Mouse (Mus musculus): ENCODE measurements at regions not wholly inside any gene's neighbourhood (a gene's known extent, or its start where the extent isn't known, plus 50 kb on each side); places are given as distances from the start of the nearest gene placed in this dataset.
"Not testable (repeated sequence)": the region's sequence is repeated elsewhere in the genome, so short reads cannot be mapped to it uniquely, and the experiment has no call there.

DNA sequence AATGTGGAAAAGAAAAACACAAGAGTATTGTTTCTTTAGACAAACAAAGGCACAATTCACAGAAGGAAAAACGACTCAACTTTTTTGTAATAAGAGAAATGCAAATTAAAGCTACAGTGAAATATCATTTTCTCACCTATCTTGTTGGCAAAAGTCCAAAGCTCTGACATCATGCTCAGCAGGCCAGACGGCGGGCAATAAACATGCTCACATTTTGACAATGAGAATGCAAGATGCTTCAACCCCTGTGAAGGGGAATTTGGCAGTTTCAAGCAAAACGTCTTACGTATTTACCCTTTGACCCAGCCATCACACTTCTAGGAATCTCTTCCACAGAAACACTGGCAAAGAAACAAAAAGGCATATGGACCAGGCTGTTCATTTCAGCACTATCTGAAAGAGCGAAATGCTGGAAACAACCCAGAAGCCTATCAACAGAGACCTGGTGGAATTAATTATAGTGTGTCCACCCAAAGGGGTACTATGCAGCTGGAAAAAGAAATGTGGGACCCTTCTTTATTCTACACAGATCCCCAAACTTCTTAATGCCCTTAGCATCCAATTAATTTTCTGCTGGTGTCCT lies 203.4 kb upstream of the 2610301B20Rik start:
- DNase-seq (ENCODE audit: low spot score): no peak

DNA sequence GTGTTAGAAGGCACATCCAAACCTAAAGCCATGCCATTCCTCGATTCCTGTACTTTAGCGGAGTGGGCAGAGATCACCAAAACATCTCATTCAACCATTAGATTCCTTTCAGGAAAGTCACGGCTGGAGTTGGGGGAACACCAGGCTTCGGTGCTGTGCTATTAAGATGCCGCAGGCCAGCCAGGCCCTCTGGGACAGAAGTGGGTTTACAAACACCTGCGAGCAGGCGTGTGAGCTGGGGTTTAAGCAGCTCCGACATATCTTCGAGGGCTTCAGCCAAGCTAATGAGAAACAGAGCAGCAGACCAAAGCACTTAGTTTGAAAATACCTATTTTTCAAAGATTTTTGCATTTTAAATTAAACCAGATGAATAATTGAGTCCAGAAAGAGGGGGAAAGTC lies 183.2 kb upstream of the 2610301B20Rik start:
- DNase-seq (ENCODE audit: low spot score): no peak

DNA sequence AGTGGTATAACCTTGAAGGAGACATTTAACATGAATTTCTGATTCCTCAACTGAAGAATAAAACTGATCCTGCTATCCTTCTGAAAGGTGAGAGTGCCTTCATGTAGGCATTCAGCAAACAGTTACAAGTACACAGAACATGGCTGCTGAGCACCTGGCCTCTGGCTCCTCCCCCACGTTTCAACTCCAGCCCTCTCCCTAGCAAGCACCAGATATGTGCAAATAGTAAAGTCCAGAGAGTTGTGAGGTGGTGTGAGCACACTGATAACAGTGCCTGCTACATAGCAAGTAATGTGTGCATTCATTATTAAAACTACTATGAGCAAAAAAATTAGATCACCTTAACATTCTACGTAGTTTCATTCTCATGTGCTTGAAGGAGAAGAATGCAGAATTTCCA lies 181.4 kb upstream of the 2610301B20Rik start:
- DNase-seq (ENCODE audit: low spot score): no peak

DNA sequence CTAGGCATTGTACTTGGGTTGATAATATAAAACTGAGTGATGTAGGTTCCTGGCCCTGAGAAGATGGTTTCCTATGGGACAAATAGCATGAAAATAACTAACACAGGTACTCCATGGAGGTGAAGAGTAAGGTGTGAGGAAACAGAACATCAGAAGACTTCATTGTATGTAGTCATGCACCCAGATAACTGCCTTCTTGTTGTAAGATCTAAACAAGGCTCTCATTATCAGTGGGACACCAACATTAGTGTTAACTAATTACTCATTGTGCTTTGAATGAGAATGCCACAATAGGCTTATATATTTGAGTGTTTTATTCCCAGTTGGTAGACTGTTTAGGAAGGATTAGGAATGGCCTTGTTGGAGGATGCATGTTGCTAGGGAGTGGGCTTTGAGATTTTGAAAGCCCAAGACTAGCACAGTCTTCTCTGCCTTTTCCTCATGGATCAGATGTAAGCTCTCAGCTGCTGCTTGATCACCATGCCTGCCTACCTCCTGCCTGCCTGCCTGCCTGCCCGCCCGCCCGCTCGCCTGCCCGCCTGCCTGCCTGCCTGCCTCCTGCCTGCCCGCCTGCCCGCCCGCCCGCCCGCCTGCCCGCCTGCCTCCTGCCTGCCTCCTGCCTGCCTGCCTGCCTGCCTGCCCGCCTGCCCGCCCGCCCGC lies 180.7 kb upstream of the 2610301B20Rik start:
- no peak for DNase-seq (ENCODE audit: low spot score)

DNA sequence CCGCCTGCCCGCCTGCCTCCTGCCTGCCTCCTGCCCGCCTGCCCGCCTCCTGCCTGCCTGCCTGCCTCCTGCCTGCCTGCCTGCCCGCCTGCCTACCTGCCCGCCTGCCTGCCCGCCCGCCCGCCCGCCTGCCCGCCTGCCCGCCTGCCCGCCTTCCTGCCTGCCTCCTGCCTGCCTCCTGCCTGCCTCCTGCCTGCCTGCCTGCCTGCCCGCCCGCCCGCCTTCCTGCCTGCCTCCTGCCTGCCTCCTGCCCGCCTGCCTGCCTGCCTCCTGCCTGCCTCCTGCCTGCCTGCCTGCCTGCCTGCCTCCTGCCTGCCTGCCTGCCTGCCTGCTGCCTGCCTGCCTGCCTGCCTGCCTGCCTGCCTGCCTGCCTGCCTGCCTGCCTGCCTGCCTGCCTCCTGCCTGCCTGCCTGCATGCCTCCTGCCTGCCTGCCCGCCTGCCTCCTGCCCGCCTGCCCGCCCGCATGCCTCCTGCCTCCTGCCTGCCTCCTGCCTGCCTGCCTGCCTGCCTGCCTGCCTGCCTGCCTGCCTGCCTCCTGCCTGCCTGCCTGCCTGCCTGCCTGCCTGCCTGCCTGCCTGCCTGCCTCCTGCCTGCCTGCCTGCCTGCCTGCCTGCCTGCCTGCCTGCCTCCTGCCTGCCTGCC lies 180.1 kb upstream of the 2610301B20Rik start:
- not testable (repeated sequence) for DNase-seq (ENCODE audit: low spot score)

DNA sequence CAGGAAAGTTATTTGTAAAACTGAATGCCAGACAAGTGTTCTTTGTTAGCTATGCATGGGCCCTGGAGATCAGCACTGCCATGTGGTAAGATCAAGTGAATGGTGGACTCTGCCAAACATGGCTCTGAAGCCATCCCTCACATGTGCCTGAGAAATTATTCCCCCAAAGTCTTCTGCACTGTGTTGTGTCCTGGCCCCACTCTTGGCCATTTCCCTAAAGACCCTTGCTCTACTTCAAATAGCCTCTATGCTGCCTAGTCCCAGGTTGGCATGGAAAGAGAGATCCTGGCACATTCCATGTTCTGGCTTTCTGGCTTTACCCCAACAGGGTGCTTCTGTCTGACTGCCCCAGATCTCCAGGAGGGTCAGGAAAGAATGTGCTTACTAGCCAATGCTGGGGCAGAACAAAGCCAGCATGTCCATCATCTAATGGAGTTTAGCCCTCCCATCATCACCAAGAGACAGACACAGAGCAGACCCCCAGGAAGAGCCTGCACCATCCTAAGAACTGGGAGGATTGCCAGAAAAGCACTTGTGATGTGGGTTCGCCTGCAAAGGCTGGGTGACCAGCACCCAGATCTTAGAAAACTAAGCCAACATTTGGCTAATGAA lies 177.0 kb upstream of the 2610301B20Rik start:
- DNase-seq (ENCODE audit: low spot score): no peak

DNA sequence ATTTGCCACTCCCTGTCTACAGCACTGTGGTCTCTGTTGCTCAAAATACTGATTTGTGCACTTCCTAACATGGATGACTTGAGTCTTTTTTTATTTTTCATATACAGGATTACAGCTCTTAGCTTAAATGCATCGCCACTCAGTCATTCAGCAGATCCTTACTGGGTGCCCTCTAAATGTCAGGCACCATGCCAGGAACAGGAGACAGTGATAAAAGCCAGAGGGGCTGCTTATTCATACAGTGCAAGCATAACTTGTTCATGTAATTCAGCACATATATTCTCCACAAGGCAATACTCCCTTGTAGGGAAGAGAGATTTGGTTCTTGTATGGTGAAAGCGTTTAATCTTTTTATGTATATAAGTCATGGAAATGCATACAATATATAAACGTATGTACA lies 175.7 kb upstream of the 2610301B20Rik start:
- no peak for DNase-seq (ENCODE audit: low spot score)

DNA sequence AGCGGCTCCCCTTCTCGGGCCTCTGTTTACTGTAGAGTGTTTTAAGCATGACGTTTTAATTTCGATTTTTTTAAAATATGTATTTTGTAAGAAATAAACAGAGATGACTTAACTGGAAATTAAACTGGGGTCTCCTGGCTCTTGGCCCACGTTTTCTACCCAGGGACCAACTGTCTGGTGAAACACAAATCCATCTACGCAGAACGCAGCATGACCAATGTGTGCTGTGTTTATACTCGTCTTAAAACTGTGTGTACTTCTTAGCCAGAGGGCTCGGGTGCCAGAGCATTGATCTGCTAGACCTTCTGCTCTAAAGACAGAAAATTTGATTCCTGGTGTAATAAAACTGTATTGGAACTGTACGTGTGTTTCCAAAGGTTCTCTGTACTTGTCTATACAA lies 172.8 kb upstream of the 2610301B20Rik start:
- DNase-seq (ENCODE audit: low spot score): no peak

DNA sequence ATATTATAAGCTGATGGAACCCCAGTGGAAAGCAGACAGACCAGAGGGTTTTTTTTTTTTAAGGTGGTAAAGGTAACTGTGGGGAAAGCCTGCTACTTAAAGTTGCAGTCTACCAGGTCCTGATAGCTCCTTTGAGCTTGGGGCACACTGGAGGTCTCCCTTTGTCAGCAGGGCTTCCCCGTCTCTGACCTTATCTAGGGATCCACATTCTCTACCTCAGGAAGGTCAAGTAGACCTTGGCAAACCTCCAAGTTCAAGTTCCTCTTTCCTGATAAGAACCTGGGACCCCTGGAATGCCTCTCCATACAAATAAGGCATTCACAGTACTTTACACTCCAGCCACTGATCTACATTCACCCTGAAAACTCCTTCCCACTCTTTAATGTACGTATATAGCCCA lies 171.1 kb upstream of the 2610301B20Rik start:
- no peak for DNase-seq (ENCODE audit: low spot score)

DNA sequence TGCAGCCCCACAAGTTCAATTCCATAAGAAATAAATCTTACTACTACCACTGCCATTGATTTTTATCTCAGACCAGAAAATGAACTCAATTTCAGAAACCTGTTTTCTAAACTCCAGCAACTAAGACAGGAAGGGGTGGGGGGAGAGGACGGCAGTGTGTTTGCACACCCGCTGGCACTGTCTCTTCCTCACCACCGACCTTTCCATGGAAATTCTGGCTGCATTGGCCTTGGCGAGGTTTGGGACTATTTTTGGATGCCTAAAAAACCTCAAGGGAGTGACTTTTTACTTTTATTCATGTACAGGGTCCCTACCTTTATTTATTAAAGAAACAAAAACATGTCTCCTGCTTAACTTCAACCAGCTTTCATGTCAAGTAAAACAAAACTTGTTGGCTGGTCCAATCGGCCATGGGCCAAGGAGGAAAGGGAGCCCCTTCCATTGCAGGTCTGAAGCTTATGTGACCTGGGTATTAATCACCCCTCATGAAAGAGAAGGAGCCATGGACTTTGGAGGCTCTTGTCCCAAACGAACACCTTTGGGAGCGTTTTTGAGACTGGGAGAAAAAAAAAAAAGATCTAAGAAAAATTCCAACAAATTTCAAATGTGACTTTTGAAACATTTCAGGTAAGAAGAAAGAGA lies 167.2 kb upstream of the 2610301B20Rik start:
- DNase-seq (ENCODE audit: low spot score): no peak

DNA sequence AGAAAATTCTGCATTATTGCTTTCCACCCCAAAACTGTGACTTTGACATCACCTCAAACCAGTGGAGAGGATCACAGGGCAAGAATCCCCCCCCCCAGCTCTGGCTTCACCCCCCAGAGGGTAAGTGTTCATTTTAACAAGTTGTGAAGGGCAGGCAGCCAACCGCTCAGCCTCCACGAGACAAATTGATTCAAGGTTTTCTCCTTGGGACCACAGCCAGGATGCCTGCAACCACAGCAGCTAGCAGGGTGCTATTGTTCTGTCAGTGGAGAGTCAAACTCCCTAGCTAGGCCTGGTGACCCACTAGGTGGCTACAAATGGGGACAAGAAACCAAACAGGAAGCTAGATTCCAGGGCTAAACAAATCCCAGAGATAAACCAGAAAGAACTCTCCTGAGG lies 166.6 kb upstream of the 2610301B20Rik start:
- no peak for DNase-seq (ENCODE audit: low spot score)

DNA sequence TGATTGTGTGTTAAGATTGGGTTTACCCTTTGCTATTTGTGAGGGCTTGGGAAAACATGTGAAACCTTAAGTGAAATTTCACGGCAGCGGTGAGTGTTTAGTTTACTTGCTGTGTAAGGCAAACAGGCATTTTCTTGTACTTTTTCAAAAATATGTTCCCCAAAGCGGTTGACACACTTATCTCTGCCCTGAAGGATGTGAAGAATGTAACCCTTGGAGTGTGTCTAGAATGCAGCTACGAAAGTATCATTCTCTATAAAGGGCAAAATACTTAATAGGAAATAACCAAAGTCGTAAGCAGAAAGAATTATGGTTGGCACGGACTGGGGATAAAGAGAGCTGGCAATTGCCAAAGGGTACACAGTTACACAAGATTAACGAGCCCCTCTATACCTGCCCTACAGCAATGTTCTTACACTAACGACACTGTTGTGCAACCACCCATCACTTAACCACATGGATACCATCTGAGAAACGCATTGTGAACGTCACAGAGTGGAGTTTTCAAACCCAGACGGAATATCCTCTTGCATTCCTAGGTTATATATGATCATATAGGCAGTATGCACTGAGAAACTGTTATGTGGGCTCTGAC lies 162.3 kb upstream of the 2610301B20Rik start:
- no peak for DNase-seq (ENCODE audit: low spot score)

DNA sequence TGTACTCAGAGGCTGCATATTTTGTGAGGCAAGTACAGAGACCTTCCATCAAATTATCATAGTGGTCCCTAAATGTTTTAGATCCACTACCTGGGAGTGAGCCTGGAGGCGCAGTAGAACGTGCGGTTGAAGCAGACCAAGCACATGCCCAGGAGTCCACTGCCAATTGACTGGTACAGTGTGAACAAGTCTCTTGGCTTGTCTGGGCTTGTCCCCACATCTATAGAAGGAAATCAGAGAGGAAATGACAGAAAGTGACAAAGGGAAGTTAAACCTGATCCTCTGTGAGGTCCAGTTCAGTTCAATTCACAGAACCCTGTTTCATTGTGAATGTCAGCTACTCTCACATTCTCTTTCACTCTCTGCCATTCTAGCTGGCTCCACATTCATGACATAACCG lies 151.0 kb upstream of the 2610301B20Rik start:
- DNase-seq (ENCODE audit: low spot score): no peak

DNA sequence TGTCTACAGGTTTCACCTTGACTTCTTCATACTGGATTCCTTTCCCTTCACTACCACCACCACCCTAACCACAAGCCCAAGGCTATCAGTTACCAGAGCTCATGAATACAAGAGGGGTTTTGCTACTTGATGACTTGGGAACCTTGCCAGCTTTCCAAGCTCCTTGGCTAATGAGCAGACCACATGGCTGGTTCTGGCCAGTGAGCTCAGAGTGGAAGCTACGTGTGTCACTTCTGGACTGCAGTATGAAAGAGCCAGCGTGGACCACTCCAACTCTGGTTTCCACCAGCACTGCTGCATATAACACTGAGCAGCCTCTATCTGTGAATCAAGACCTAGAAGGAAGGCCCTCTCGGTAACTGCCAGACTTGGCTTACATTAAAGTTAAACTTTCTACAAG lies 146.4 kb upstream of the 2610301B20Rik start:
- no peak for DNase-seq (ENCODE audit: low spot score)

DNA sequence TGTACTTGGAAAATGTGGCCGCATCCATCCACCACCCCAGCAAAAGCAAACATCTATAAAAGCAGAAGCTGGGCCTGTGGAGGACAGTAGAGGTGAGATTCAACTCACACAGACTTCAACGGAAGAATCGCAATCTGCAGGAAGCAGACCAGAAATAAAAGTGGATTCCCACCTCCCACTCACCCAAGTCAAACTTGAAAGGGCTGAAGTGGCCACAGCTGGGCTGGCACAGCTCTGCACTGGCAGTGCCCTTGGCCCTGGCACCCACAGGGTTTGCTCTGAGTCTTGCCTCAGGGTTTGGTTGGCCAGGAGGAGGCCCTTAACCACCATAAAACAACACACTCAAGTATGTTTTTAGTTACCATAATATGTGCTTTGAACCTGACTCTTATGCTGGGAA lies 129.1 kb upstream of the 2610301B20Rik start:
- DNase-seq (ENCODE audit: low spot score): no peak

DNA sequence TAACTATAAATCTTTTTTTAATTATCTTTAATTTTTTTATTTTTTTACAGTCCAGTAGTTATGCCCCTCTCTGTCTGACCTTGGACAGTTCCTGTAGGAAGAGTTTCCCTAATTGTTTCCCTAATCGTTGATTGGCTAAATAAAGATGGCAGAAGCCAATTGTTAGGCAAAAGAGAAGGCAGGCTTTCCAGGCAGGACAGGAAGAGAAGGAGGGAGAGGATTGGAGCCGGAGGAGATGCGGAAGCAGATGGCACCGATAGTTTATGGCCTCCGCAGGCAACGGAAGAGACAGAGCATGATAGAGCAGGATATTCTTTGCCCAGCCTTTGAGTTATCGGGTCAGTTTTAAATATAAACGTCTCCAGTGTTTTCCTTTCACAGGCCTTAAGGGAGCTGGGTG lies 125.5 kb upstream of the 2610301B20Rik start:
- DNase-seq (ENCODE audit: low spot score): no peak

DNA sequence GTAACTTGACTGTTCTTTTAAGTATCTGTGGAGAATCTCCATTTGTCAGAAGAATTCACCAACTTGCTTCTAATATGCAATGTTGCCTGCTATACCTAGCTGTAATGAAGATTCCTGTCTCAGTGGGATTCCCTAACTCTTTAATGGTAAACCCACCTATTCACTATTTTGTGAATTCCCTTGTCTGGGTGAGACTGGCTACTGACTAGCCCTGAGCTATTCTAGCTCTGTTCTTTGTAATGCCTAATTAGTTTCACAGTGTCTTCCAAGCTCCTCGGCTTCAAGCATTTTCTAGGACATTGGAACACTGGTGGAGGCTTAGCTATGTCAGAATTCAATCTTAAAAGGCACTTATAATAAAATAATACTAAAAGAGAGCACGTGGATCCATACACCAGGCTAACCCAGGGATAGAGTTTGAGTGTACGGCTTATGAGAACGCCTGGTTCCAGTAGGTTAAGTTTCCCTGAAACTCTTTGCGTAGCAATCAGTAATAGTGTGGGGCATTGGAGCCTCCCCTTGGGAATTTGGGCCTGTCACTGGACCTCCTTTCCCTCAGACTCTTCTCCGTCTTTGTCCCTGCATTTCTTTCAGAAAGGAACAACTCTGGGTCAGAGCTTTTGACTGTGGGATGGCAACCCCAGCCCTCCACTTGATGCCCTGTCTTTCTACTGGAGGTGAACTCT lies 123.8 kb upstream of the 2610301B20Rik start:
- not testable (repeated sequence) for DNase-seq (ENCODE audit: low spot score)

DNA sequence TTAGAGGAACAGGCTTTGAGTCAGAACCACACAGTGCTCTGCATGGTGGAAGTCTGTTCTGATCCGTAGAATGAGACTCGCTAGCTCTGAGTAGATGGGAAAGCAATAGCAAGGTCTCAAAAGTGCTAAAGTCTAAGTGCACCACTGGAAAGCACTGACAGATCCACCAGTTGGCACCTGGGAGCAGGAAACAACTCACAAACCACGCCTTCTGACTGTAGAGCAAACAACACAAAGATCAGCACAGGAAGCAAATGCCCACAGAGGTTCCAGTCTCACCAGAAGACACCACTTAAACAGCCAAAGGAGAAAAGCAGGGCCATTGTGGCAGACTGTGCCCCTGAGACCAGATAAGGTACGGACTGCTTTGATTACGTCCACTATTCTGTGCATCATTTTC lies 121.1 kb upstream of the 2610301B20Rik start:
- no peak for DNase-seq (ENCODE audit: low spot score)

DNA sequence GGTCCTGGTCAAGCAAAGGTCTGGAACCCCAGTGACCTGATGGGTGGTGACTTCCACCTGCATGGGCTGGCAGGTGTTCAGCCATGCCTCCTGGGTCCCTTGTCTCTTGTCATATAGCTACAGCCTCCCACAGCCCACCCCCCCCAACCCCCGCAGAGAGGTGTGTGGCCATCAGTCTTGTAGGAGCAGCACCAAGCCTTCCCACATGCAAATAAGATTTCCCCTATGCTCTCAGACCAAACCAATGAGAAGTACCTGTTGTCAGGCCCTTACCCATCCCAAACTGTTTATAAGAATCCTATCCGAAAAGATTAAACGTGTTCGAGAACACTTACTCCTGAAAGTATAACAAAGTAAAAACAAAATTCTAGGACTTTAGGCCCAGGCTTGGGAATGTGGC lies 114.8 kb upstream of the 2610301B20Rik start:
- no peak for DNase-seq (ENCODE audit: low spot score)

DNA sequence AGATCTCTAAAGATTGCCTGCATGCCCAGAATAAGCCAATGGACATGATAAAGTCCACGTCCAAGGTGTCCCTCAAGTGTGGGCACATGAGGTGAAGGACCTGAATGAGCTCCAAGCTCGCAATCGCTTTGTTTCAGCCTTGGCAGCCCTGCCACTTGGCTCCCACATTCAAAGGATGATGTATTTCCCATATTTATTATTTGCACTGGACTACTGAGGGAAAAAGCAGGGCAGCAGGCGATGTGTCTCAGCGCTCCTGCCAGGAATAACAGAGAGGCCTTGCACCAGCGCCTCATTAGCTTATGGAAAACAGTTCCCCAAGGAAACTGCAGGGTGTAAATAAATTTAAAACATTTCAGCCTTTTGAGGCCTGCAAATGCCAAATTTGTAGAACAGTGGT lies 106.6 kb upstream of the 2610301B20Rik start:
- no peak for DNase-seq (ENCODE audit: low spot score)

DNA sequence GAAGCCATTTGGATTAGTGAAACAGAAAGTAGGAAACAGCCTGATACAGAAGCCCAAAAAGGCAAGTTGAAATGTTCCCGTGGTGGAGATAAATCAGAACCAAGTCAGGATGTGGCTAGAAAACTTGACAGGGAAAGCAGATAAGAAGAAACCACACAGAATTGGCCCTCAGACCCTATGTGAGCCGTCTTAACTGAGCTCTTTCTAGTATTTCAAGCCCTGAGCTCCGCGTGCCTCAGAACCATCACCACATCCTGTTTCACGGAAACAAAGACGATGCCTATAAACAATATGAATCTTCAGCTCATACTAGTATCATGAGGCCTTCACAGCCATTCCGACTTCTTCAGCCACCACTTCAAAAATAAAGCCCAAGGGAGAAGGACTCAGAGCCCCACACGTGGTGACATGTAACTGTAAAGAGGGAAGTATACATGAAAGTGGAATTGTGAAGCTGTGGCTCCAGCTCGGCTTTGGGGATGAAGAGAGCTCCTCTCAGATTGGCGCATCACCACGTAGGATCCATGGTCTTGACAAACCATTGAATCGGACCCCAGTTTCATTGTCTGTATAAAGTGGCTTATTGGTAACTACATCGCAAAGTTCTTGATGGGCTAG lies 104.2 kb upstream of the 2610301B20Rik start:
- peak; percentile 2 for DNase-seq (ENCODE audit: low spot score)
